Mouse (Mus musculus) heart, embryonic 11.5 days (tissue): ENCODE results near the gene Ints13. TPM values are rescaled to one million over a fixed set of nuclear protein-coding genes. Genes with fewer than 3 reads are reported as not detected.

Experiments
- ATAC-seq: fragments of 200-750 bp; cut with Nextera tagmentation; replicated peaks from 2 replicates; pipeline ENCODE4 v1.8.0; 2017; ENCODE audit warnings: moderate library complexity; ENCODE audit not compliant: insufficient number of reproducible peaks, low FRiP score, low TSS enrichment
- H3K27ac ChIP-seq: fragments of 300-500 bp; sonication (generic); 2 replicates; pipeline ENCODE4 v1.5.1; 2014; ENCODE audit warnings: mild to moderate bottlenecking, low read depth, low read length
- H3K27me3 ChIP-seq: fragments of 300-500 bp; sonication (generic); 2 replicates; pipeline ENCODE4 v1.6.1; 2014; ENCODE audit warnings: mild to moderate bottlenecking, low read length, mixed read lengths; ENCODE audit not compliant: control insufficient read depth, insufficient read depth
- H3K36me3 ChIP-seq: fragments of 300-500 bp; sonication (generic); 2 replicates; pipeline ENCODE4 v1.6.1; 2014; ENCODE audit warnings: mild to moderate bottlenecking, low read length, moderate library complexity, mixed read lengths; ENCODE audit not compliant: control insufficient read depth, insufficient read depth
- H3K4me1 ChIP-seq: fragments of 300-500 bp; sonication (generic); 2 replicates; pipeline ENCODE4 v1.6.1; 2014; ENCODE audit warnings: low read length; ENCODE audit not compliant: control insufficient read depth, insufficient read depth
- H3K4me2 ChIP-seq: fragments of 300-500 bp; sonication (generic); 2 replicates; pipeline ENCODE4 v1.6.1; 2014; ENCODE audit warnings: mild to moderate bottlenecking, moderate library complexity
- H3K4me3 ChIP-seq: fragments of 300-500 bp; sonication (generic); 2 replicates; pipeline ENCODE4 v1.5.1; 2014; ENCODE audit warnings: low read depth, low read length
- H3K9ac ChIP-seq: fragments of 300-500 bp; sonication (generic); 2 replicates; pipeline ENCODE4 v1.6.1; 2014; ENCODE audit warnings: mild to moderate bottlenecking, low read depth, low read length, moderate library complexity
- H3K9me3 ChIP-seq: fragments of 300-500 bp; sonication (generic); replicated peaks from 2 replicates; pipeline ENCODE4 v1.6.1; 2016; ENCODE audit warnings: low read length; ENCODE audit not compliant: control insufficient read depth
- WGBS: fragments of 180-500 bp; shearing (Covaris S2); extraction: QIAGEN DNeasy Blood & Tissue Kit; methylation state at CpG from one replicate; pipeline ENCODE4 v1.1.7; 2014; ENCODE audit not compliant: insufficient replicate concordance; 5-methylcytosine and 5-hydroxymethylcytosine counted together
- polyA plus RNA-seq: library from polyadenylated mRNA; unstranded; fragments of >200 nt; fragmentation: Nextera tagmentation; extraction: Ambion mirVana; gene quantifications from 2 replicates; pipeline ENCODE4 v1.2.1, GENCODE M21; 2014

Ints13 gene
- polyA plus RNA-seq, 1 experiment from 2014 or later = 51.8 TPM

- Histone ChIP-seq H3K4me3 (no peak overlapping the region), H3K4me2 (no peak overlapping the region), H3K27ac (no peak overlapping the region), H3K4me1 (peaks cover 3% of the 10 kb centered on the region; the same call in 1 of the 2 replicates), H3K36me3 (no peaks in the 10 kb centered on the region; the same call in 1 of the 2 replicates), H3K9me3 (no peaks in the 10 kb centered on the region; the same call in 1 of the 2 replicates), H3K9ac (no peak overlapping the region), H3K27me3 (no peaks in the 10 kb centered on the region)
- 78% methylated on average over 4 of the region's 4 CpGs for WGBS
- no peak for ATAC-seq
Measured at GRCm38 (mm10) chr6:146533146-146533545, 44.5 kb downstream of the Ints13 start.

GRCm38 (mm10) chr6:146530769-146531168 lies 46.9 kb downstream of the Ints13 start:
- peak; percentile 77 for ATAC-seq

DNA sequence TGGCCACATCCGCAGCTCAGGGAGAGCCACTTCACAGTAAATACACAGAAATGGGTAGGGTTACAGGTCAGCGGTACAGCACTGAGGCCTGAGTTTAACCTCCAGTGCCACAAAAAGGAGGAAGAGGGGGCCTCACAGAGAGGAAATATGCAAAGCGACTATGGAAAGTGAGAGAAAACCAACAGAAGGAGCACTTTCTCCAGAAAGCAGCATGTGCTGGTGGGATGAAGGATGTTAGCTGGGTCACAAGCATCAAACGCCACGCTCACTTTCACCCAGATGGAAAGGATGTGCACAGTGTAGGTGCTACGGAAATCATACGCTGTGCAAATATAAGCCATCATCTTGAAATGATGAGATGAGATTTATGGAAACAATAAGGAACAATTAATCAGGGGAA lies 47.3 kb downstream of the Ints13 start:
- Histone ChIP-seq H3K4me1 (no peaks in the 10 kb centered on the region), H3K36me3 (no peaks in the 10 kb centered on the region; the same call in 1 of the 2 replicates), H3K4me3 (no peak overlapping the region), H3K27me3 (no peaks in the 10 kb centered on the region), H3K27ac (peak overlapping the region; percentile 86), H3K9me3 (no peaks in the 10 kb centered on the region), H3K9ac (no peak overlapping the region), H3K4me2 (no peak overlapping the region)
- 67% methylated on average over 7 of the region's 7 CpGs for WGBS
- peak; percentile 32 for ATAC-seq

More at GRCm38 (mm10) chr6:146530769-146531168, 46.9 kb downstream of the Ints13 start:
- H3K27me3 ChIP-seq = no peaks in the 10 kb centered on the region
- H3K9me3 ChIP-seq = no peaks in the 10 kb centered on the region
- no peak overlapping the region for H3K4me2 ChIP-seq
- no peaks in the 10 kb centered on the region; the same call in 1 of the 2 replicates for H3K36me3 ChIP-seq
- H3K27ac ChIP-seq = peak overlapping the region; percentile 86
- WGBS = 41% methylated on average over 5 of the region's 5 CpGs
- no peak overlapping the region for H3K4me3 ChIP-seq
- no peak overlapping the region for H3K9ac ChIP-seq
- H3K4me1 ChIP-seq = no peaks in the 10 kb centered on the region

DNA sequence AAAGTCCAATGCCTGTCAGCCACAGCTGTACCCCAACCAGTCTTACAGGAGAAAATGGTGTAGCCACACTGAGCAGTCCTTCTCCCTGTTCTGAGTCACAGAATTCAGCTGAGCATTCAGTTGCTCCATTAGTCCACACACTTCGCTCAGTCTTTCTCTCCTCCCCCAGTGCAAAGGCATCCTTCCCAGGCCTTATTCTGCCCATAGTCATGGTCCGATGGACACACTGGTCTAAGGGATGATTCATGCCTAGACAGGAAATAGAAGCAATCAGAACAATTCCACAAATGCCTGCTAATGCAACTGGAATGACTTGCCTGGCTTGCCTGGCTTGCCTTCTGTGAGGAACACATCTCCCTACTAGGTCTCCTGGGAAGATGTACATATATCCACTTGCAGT lies 50.1 kb downstream of the Ints13 start:
- H3K36me3 ChIP-seq = no peaks in the 10 kb centered on the region
- ATAC-seq = no peak
- H3K4me1 ChIP-seq = no peaks in the 10 kb centered on the region
- no peaks in the 10 kb centered on the region for H3K27me3 ChIP-seq
- H3K4me2 ChIP-seq = no peak overlapping the region
- no peak overlapping the region for H3K9ac ChIP-seq
- no peaks in the 10 kb centered on the region for H3K9me3 ChIP-seq
- H3K4me3 ChIP-seq = no peak overlapping the region
- WGBS = 69% methylated on average over 2 of the region's 2 CpGs
- no peak overlapping the region for H3K27ac ChIP-seq

- no peaks in the 10 kb centered on the region for H3K36me3 ChIP-seq
- no peak for ATAC-seq
- no peak overlapping the region for H3K4me3 ChIP-seq
- no peak overlapping the region for H3K27ac ChIP-seq
- WGBS = 77% methylated on average over 2 of the region's 2 CpGs
- H3K9me3 ChIP-seq = no peaks in the 10 kb centered on the region
- H3K9ac ChIP-seq = no peak overlapping the region
- no peak overlapping the region for H3K4me2 ChIP-seq
- H3K27me3 ChIP-seq = no peaks in the 10 kb centered on the region
- H3K4me1 ChIP-seq = no peaks in the 10 kb centered on the region
Measured at GRCm38 (mm10) chr6:146525500-146525899, 52.1 kb downstream of the Ints13 start.

GRCm38 (mm10) chr6:146521456-146522245 lies 56.0 kb downstream of the Ints13 start:
- H3K27ac ChIP-seq = no peak overlapping the region
- H3K4me1 ChIP-seq = no peaks in the 10 kb centered on the region
- no peaks in the 10 kb centered on the region for H3K36me3 ChIP-seq
- H3K27me3 ChIP-seq = no peaks in the 10 kb centered on the region
- WGBS = 73% methylated on average over 5 of the region's 5 CpGs
- no peak overlapping the region for H3K4me2 ChIP-seq
- H3K9ac ChIP-seq = no peak overlapping the region
- no peak overlapping the region for H3K4me3 ChIP-seq
- ATAC-seq = no peak
- H3K9me3 ChIP-seq = no peaks in the 10 kb centered on the region

- no peaks in the 10 kb centered on the region for H3K27me3 ChIP-seq
- H3K36me3 ChIP-seq = no peaks in the 10 kb centered on the region
- no peak for ATAC-seq
- no peaks in the 10 kb centered on the region for H3K9me3 ChIP-seq
- 70% methylated on average over 2 of the region's 2 CpGs for WGBS
- peaks cover 11% of the 10 kb centered on the region for H3K4me1 ChIP-seq
- no peak overlapping the region for H3K4me2 ChIP-seq
- no peak overlapping the region for H3K4me3 ChIP-seq
- no peak overlapping the region for H3K27ac ChIP-seq
- H3K9ac ChIP-seq = no peak overlapping the region
Measured at GRCm38 (mm10) chr6:146519019-146519418, 58.6 kb downstream of the Ints13 start.

DNA sequence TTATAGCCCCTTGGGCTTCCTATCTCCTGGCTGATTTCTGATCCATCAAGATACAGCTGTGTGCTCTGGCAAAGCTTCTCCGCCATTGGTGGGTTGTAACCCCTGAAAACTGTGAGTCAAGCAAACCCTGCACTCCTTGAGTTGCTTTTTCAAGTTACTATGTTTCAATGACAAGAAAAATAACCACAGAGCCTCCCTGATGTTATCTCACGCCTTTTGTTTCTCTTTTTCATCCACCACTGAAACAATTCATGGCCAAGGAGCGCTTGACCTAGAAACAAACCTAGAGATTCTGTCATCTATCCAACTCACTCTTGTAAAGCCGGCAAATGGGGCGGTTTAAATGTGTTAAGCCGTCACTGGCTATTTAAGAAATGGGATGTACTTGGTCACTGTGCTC lies 61.7 kb downstream of the Ints13 start:
- no peak overlapping the region for H3K9ac ChIP-seq
- H3K4me3 ChIP-seq = no peak overlapping the region
- no peak overlapping the region for H3K4me2 ChIP-seq
- no peaks in the 10 kb centered on the region for H3K27me3 ChIP-seq
- H3K4me1 ChIP-seq = peaks cover 22% of the 10 kb centered on the region
- no peak overlapping the region for H3K27ac ChIP-seq
- H3K36me3 ChIP-seq = no peaks in the 10 kb centered on the region
- WGBS = 69% methylated on average over 6 of the region's 6 CpGs
- ATAC-seq = no peak
- no peaks in the 10 kb centered on the region for H3K9me3 ChIP-seq

DNA sequence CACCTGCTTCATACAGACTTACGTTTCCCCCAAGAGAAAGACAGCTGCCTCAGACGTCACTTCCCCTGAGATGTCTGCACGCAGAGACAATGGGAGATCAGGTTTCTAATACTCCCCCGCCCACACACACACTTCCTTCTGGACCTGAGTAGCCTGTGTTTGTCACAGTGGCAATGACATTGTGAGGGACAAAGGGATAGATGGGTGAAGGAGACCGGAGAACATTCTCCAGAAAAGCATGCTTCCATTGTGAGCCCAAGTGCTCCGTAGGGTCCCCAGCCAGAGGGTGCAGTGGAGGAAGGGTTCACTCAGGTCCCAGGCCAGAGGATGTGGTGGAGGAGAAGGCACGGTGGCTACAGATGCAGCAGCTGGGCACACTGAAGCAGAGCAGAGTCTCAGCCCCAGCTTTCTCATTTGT lies 63.1 kb downstream of the Ints13 start:
- ATAC-seq = no peak
- 0 out of 2 replicates have a peak overlapping the region, but pooled peaks have one; percentile 29 for H3K27ac ChIP-seq
- WGBS = 34% methylated on average over 7 of the region's 7 CpGs

More for the DNA sequence above, 63.1 kb downstream of the Ints13 start:
- no peaks in the 10 kb centered on the region for H3K36me3 ChIP-seq
- H3K9me3 ChIP-seq = no peaks in the 10 kb centered on the region
- no peak overlapping the region for H3K9ac ChIP-seq
- no peak overlapping the region for H3K4me2 ChIP-seq
- H3K27me3 ChIP-seq = no peaks in the 10 kb centered on the region
- peaks cover 26% of the 10 kb centered on the region for H3K4me1 ChIP-seq
- H3K4me3 ChIP-seq = no peak overlapping the region
